26 mouse cellular contexts compared by ENCODE assay signal in the genomic region with DNA sequence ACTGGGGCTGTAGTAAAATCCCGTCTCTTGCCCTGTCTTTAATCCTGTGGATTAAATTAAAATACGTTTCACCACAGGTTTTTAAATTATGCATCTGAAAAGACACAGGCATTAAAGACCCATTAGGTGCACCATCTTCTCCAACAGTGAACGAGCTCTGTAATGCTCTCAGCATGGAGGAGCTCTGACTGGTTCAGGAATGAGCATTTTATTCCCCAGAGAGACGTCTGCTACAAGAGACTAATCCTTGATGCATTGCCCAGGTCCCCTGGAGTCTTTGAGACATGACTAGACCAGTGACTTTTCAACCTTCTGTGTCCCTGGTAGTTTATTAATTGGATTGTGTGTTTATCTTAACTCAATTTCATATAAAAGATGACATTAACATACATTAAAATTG. TPM values are rescaled to one million over a fixed set of nuclear protein-coding genes. Genes with fewer than 3 reads are reported as not detected.
DNase-seq lines count a peak whose midpoint lies in the region; ATAC-seq and TF ChIP-seq lines count a peak whose summit lies in the region.
"Had no signal": no experiment of that assay in that cellular context is flagged by ENCODE, and none has a peak within 500 bp of the region (broad histone marks: within the 10 kb centered on the region; RNA-seq: fewer than 3 reads in every experiment).

No protein-coding gene starts in this region.

- no peaks in the 10 kb centered on the region for H3K4me1 ChIP-seq in hindbrain, postnatal 0 days (ENCODE audit: insufficient read depth, low read length)
- no peaks in the 10 kb centered on the region for H3K4me1 ChIP-seq in hindbrain, embryonic 11.5 days (replicated peaks; ENCODE audit: control insufficient read depth, insufficient read depth, low read length)
- H3K4me1 ChIP-seq in midbrain, embryonic 14.5 days (ENCODE audit: control insufficient read depth, insufficient read depth, low read length) = no peaks in the 10 kb centered on the region
- peaks cover 9% of the 10 kb centered on the region; the same call in 1 of the 2 replicates for H3K4me1 ChIP-seq in midbrain, embryonic 16.5 days (ENCODE audit: control insufficient read depth, insufficient read depth, low read length)
- H3K4me1 ChIP-seq: forebrain, embryonic 13.5 days; heart, embryonic 10.5 days; heart, embryonic 13.5 days had no signal

- no peaks in the 10 kb centered on the region for H3K36me3 ChIP-seq in hindbrain, postnatal 0 days (ENCODE audit: insufficient read depth, low read length)
- no peaks in the 10 kb centered on the region for H3K36me3 ChIP-seq in hindbrain, embryonic 11.5 days (ENCODE audit: control insufficient read depth, insufficient read depth, low read length)
- no peaks in the 10 kb centered on the region for H3K36me3 ChIP-seq in midbrain, embryonic 14.5 days (ENCODE audit: control insufficient read depth, insufficient read depth, low read length)
- no peaks in the 10 kb centered on the region for H3K36me3 ChIP-seq in midbrain, embryonic 16.5 days (ENCODE audit: control insufficient read depth, insufficient read depth, low read length)
- H3K36me3 ChIP-seq: forebrain, embryonic 10.5 days; heart, embryonic 10.5 days; heart, embryonic 13.5 days had no signal

- H3K27ac ChIP-seq in hindbrain, postnatal 0 days = no peak overlapping the region
- no peak overlapping the region for H3K27ac ChIP-seq in hindbrain, embryonic 11.5 days (ENCODE audit: low read depth, low read length)
- H3K27ac ChIP-seq in midbrain, embryonic 14.5 days (replicated peaks; ENCODE audit: low read depth, low read length) = no peak overlapping the region
- H3K27ac ChIP-seq in midbrain, embryonic 16.5 days (ENCODE audit: low read length) = no peak overlapping the region
- H3K27ac ChIP-seq: forebrain, embryonic 10.5 days; forebrain, embryonic 13.5 days; heart, adult 2 months; heart, embryonic 10.5 days; heart, embryonic 13.5 days had no signal

- no peak for TF ChIP-seq POLR2A in brain, embryonic 14.5 days (IDR thresholded peaks at IDR 0.05; ENCODE audit: borderline replicate concordance, extremely low read depth, insufficient read depth, insufficient read length, poor library complexity, severe bottlenecking)

- 30% methylated on average over 4 of the region's 4 CpGs for whole genome bisulfite sequencing in hindbrain, postnatal 0 days
- 38% methylated on average over 4 of the region's 4 CpGs for WGBS in hindbrain, embryonic 11.5 days
- 11% methylated on average over 4 of the region's 4 CpGs for WGBS in midbrain, embryonic 14.5 days
- 14% methylated on average over 4 of the region's 4 CpGs for WGBS in midbrain, embryonic 16.5 days

- no peak for ATAC-seq in hindbrain, postnatal 0 days
- no peak for ATAC-seq in hindbrain, embryonic 11.5 days (ENCODE audit: low FRiP score)
- no peak for ATAC-seq in midbrain, embryonic 14.5 days (ENCODE audit: low FRiP score, low TSS enrichment)
- ATAC-seq in midbrain, embryonic 16.5 days = no peak
- ATAC-seq: CD4-positive, CD25-positive, alpha-beta regulatory T cell, adult 4 months; forebrain, embryonic 16.5 days; hindbrain, embryonic 16.5 days; inflammation-experienced regulatory T-cells, adult 6 months had no signal

- H3K27me3 ChIP-seq in hindbrain, postnatal 0 days (ENCODE audit: insufficient read depth, low read length) = no peaks in the 10 kb centered on the region
- no peaks in the 10 kb centered on the region for H3K27me3 ChIP-seq in hindbrain, embryonic 11.5 days (ENCODE audit: control insufficient read depth, insufficient read depth, low read length)
- no peaks in the 10 kb centered on the region for H3K27me3 ChIP-seq in midbrain, embryonic 14.5 days (ENCODE audit: control insufficient read depth, insufficient read depth, low read length)
- no peaks in the 10 kb centered on the region for H3K27me3 ChIP-seq in midbrain, embryonic 16.5 days (ENCODE audit: control insufficient read depth, insufficient read depth, low read depth, low read length)
- H3K27me3 ChIP-seq: forebrain, embryonic 13.5 days; heart, embryonic 13.5 days had no signal

- no peak overlapping the region for H3K4me3 ChIP-seq in hindbrain, postnatal 0 days (ENCODE audit: low read length)
- no peak overlapping the region for H3K4me3 ChIP-seq in hindbrain, embryonic 11.5 days (ENCODE audit: low read depth, low read length)
- H3K4me3 ChIP-seq in midbrain, embryonic 14.5 days (replicated peaks; ENCODE audit: low read depth, low read length) = no peak overlapping the region
- no peak overlapping the region for H3K4me3 ChIP-seq in midbrain, embryonic 16.5 days (ENCODE audit: low read depth, low read length)
- H3K4me3 ChIP-seq: forebrain, embryonic 10.5 days; forebrain, embryonic 13.5 days; heart, adult 2 months; heart, embryonic 10.5 days; heart, embryonic 13.5 days had no signal

- H3K9me3 ChIP-seq in hindbrain, postnatal 0 days (ENCODE audit: low read length) = no peaks in the 10 kb centered on the region
- H3K9me3 ChIP-seq in hindbrain, embryonic 11.5 days (ENCODE audit: control insufficient read depth, low read length) = no peaks in the 10 kb centered on the region
- H3K9me3 ChIP-seq in midbrain, embryonic 14.5 days (ENCODE audit: control insufficient read depth, low read length) = no peaks in the 10 kb centered on the region
- H3K9me3 ChIP-seq in midbrain, embryonic 16.5 days (replicated peaks; ENCODE audit: control insufficient read depth, low read length, poor library complexity, severe bottlenecking) = no peaks in the 10 kb centered on the region
- H3K9me3 ChIP-seq: forebrain, embryonic 10.5 days; forebrain, embryonic 13.5 days; heart, embryonic 10.5 days; heart, embryonic 13.5 days had no signal

- no peak for TF ChIP-seq CTCF in hindbrain, postnatal 0 days (IDR thresholded peaks at IDR 0.05; ENCODE audit: low read depth)
- no peak for TF ChIP-seq CTCF in brain, embryonic 14.5 days (IDR thresholded peaks at IDR 0.05; ENCODE audit: borderline replicate concordance, extremely low read depth, insufficient read depth, insufficient read length)

- no peak overlapping the region for H3K9ac ChIP-seq in hindbrain, postnatal 0 days (replicated peaks; ENCODE audit: low read length)
- H3K9ac ChIP-seq in hindbrain, embryonic 11.5 days (ENCODE audit: low read depth, low read length) = no peak overlapping the region
- H3K9ac ChIP-seq in midbrain, embryonic 14.5 days (replicated peaks; ENCODE audit: low read length) = no peak overlapping the region
- H3K9ac ChIP-seq in midbrain, embryonic 16.5 days (ENCODE audit: low read depth, low read length) = no peak overlapping the region
- H3K9ac ChIP-seq: forebrain, embryonic 13.5 days; heart, embryonic 13.5 days had no signal

- H3K4me2 ChIP-seq in hindbrain, postnatal 0 days (ENCODE audit: low read depth, low read length) = no peak overlapping the region
- no peak overlapping the region for H3K4me2 ChIP-seq in hindbrain, embryonic 11.5 days (replicated peaks; ENCODE audit: low read depth, low read length)
- no peak overlapping the region for H3K4me2 ChIP-seq in midbrain, embryonic 14.5 days (ENCODE audit: low read length)
- H3K4me2 ChIP-seq in midbrain, embryonic 16.5 days (ENCODE audit: low read length) = no peak overlapping the region
- H3K4me2 ChIP-seq: forebrain, embryonic 13.5 days; heart, embryonic 13.5 days had no signal

- peak; percentile 19 for DNase-seq in hindbrain, postnatal 0 days (ENCODE audit: low spot score)
- no peak for DNase-seq in hindbrain, embryonic 11.5 days (ENCODE audit: low spot score)
- DNase-seq in midbrain, embryonic 14.5 days = peak; percentile 53
- DNase-seq in brain, embryonic 14.5 days (ENCODE audit: low read depth) = peak; percentile 45
- DNase-seq in cerebellum, postnatal 4 days (ENCODE audit: low spot score in 2 of 2) = no peak
- DNase-seq: adrenal gland, adult 2 months; adrenal gland, postnatal 14 days; cerebellum, adult 11-12 months; cerebellum, adult 8-10 months; cerebellum, postnatal 36 days; gastrocnemius, postnatal 10 days; gastrocnemius, postnatal 36 days; heart, adult 2 months; heart, postnatal 14 days; heart, postnatal 4 days had no signal

RNA-seq across cellular contexts. Expression of a gene that starts 38.6 kb away (rescaled TPM):
- 15.7 and 17.1 TPM in 2 replicates for total RNA-seq in hindbrain, postnatal 0 days (2014; rRNA removed)
- 17.3 and 17.8 TPM in 2 replicates for polyA plus RNA-seq in hindbrain, postnatal 0 days (2015; fragmentation: Nextera tagmentation; extraction: Ambion mirVana)
- 21.3 and 25.7 TPM in 2 replicates for polyA plus RNA-seq in hindbrain, embryonic 11.5 days (2014; fragmentation: Nextera tagmentation; extraction: Ambion mirVana)
- polyA plus RNA-seq in midbrain, embryonic 14.5 days (2014; fragmentation: Nextera tagmentation; extraction: Ambion mirVana) = 21.2 and 25.2 TPM in 2 replicates
- polyA plus RNA-seq in midbrain, embryonic 16.5 days (2015; fragmentation: Nextera tagmentation; extraction: Ambion mirVana) = 37.1 and 44.9 TPM in 2 replicates
- polyA plus RNA-seq in brain, embryonic 14.5 days (2012; rRNA removed) = 7.2 and 17.1 TPM in 2 replicates
- total RNA-seq: adrenal gland, adult 2 months; adrenal gland, postnatal 14 days; granulocyte monocyte progenitor cell, adult 5-6 weeks; MEL had no signal
- polyA plus RNA-seq: inflammation-experienced regulatory T-cells, adult 6 months had no signal

Comparison
In these comparisons a context has a peak if more than half of its experiments do, and no peak if none do; other contexts are left out.
1. DNase-seq: peak in hindbrain, postnatal 0 days (single experiment), midbrain, embryonic 14.5 days (single experiment) and brain, embryonic 14.5 days (single experiment); none in hindbrain, embryonic 11.5 days (single experiment) and cerebellum, postnatal 4 days (0 of 2).